Mouse (Mus musculus) liver, embryonic 13.5 days (tissue): ENCODE measurements at regions not wholly inside any gene's neighbourhood (a gene's known extent, or its start where the extent isn't known, plus 50 kb on each side); places are given as distances from the start of the nearest gene placed in this dataset.

Experiments
- ATAC-seq: fragments of 200-750 bp; cut with Nextera tagmentation; 2 replicates; pipeline ENCODE4 v1.8.0; 2017; ENCODE audit warnings: low read depth, mild to moderate bottlenecking, moderate number of reproducible peaks, moderate library complexity
- DNase-seq: peaks from one replicate; pipeline ENCODE4 v3.0.0; 2022
- H3K27ac ChIP-seq: fragments of 300-500 bp; sonication (generic); 2 replicates; pipeline ENCODE4 v1.5.1; 2015; ENCODE audit warnings: moderate library complexity, mild to moderate bottlenecking, inconsistent platforms
- H3K27me3 ChIP-seq: fragments of 300-500 bp; sonication (generic); 2 replicates; pipeline ENCODE4 v1.6.1; 2015; ENCODE audit warnings: mild to moderate bottlenecking, inconsistent platforms
- H3K36me3 ChIP-seq: fragments of 300-500 bp; sonication (generic); 2 replicates; pipeline ENCODE4 v1.6.1; 2015; ENCODE audit warnings: mild to moderate bottlenecking, inconsistent platforms
- H3K4me1 ChIP-seq: fragments of 300-500 bp; sonication (generic); replicated peaks from 2 replicates; pipeline ENCODE4 v1.6.1; 2015; ENCODE audit warnings: inconsistent platforms
- H3K4me2 ChIP-seq: fragments of 300-500 bp; sonication (generic); 2 replicates; pipeline ENCODE4 v1.6.1; 2015; ENCODE audit warnings: inconsistent platforms, mild to moderate bottlenecking, moderate library complexity
- H3K4me3 ChIP-seq: fragments of 300-500 bp; sonication (generic); replicated peaks from 2 replicates; pipeline ENCODE4 v1.5.1; 2015; ENCODE audit warnings: mild to moderate bottlenecking, inconsistent platforms
- H3K9ac ChIP-seq: fragments of 300-500 bp; sonication (generic); 2 replicates; pipeline ENCODE4 v1.6.1; 2015; ENCODE audit warnings: mild to moderate bottlenecking, inconsistent platforms
- H3K9me3 ChIP-seq: fragments of 300-500 bp; sonication (generic); replicated peaks from 2 replicates; pipeline ENCODE4 v1.6.1; 2016; ENCODE audit warnings: inconsistent platforms
- WGBS: fragments of 180-500 bp; shearing (Covaris S2); methylation state at CpG from one replicate; pipeline ENCODE4 v1.1.7; 2015; ENCODE audit not compliant: insufficient replicate concordance; 5-methylcytosine and 5-hydroxymethylcytosine counted together

DNA sequence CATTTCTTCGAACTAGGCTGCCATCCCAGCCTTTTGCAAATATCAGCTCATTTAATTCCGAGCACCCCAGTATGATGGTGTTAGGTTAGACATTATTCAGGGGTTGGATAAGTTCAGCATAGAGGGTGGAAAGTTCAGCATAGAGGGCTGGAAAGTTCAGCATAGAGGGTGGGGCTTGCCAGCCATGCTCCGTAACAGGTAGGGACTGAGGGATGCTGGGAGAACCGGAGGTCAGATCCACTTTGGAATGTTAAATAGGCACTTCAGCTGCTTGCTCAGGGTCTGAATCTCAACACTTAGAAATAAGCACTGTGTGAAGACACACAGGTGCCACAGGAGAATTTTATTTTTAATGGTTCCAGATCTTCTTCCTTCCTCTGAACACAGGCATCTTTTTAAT is 1170.9 kb upstream of the A1bg start:
- Histone ChIP-seq H3K27ac (no peak overlapping the region), H3K4me3 (no peak overlapping the region), H3K4me2 (no peak overlapping the region), H3K27me3 (no peaks in the 10 kb centered on the region), H3K9ac (no peak overlapping the region), H3K36me3 (no peaks in the 10 kb centered on the region), H3K9me3 (no peaks in the 10 kb centered on the region), H3K4me1 (peaks cover 68% of the 10 kb centered on the region)
- WGBS, result 80% methylated on average over 4 of the region's 4 CpGs
- ATAC-seq (no peak), DNase-seq (no peak)

DNA sequence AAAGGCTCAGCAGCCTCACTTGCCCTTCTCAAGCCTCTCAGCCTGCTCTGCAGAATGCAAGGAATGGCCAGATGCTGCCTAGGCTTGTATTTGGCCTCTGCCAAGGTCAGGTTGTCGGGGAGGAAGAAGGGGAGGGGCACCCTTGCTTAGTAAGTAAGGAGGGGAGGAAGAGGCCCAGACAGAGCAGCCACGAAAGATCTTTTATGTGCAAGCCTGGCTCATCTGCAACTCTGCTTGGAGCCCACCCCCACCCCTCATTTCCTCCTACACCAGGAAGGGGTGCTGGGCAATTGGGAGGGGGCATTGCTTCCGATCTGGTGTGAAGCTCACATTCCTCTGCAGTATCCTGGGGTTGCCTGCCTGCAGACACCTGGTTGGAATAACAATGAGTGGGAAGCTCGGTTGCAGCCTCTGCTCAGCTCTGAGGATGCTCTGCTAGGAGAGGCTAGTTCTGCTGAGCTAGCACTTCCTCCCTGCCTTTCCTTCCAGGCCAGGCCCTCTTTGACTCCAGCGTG is 1169.9 kb upstream of the A1bg start:
- Histone ChIP-seq H3K4me3 (no peak overlapping the region), H3K4me2 (no peak overlapping the region), H3K36me3 (no peaks in the 10 kb centered on the region), H3K27me3 (no peaks in the 10 kb centered on the region), H3K4me1 (peaks cover 59% of the 10 kb centered on the region), H3K27ac (no peak overlapping the region), H3K9ac (no peak overlapping the region), H3K9me3 (no peaks in the 10 kb centered on the region)
- ATAC-seq, result peak; percentile 22; the same call in 1 of the 2 replicates
- DNase-seq, result no peak
- 43% methylated on average over 5 of the region's 5 CpGs for WGBS

DNA sequence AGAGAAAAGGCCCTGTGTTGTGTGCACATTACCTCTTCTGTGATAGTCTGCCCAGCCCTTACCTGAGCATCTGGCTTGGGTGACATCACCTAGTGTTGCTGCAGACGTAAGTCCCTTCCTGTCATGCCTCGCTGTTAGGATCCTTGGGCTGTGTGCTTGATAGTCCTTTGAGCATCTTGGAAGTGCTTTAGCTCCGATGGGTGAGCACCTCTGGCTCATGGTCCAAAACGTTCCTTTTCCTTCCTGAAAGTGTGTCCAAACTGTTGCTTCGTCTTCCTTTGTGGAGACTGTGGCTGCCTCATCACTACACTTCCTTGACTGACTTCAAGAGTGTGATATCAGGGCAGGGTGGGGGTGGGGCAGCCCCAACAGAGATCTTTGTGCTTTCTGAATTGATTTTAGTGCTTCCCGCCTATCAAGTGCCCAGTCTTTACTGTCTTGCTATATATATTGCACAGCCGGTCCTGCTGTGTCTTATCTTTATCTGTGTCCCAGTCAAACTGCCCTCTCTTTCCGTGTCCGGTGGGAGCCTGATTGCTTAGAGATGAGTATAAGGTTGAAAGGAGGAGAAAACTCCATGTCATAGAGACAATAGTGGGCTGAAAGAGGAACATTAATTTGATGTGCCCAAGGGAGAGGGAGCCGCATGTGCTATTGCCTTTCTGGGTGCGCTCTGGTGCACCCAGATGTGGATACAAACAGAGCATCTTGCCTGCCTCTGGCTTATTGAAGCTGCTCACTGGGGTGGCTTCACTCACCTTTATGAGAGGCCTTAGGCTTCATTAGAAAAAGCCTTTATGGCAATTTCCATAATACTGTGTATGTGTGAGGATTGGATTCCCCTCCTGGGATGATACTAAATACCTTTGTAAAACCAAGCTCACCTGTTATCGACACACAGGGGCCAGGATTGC is 1169.2 kb upstream of the A1bg start:
- Histone ChIP-seq H3K4me1 (peaks cover 60% of the 10 kb centered on the region), H3K27me3 (no peaks in the 10 kb centered on the region), H3K9me3 (no peaks in the 10 kb centered on the region), H3K36me3 (no peaks in the 10 kb centered on the region; the same call in 1 of the 2 replicates), H3K9ac (no peak overlapping the region), H3K4me2 (no peak overlapping the region), H3K27ac (no peak overlapping the region), H3K4me3 (no peak overlapping the region)
- 0 out of 2 replicates have a peak, but pooled peaks have one; percentile 29 for ATAC-seq
- 31% methylated on average over 12 of the region's 12 CpGs for WGBS
- DNase-seq, result no peak

DNA sequence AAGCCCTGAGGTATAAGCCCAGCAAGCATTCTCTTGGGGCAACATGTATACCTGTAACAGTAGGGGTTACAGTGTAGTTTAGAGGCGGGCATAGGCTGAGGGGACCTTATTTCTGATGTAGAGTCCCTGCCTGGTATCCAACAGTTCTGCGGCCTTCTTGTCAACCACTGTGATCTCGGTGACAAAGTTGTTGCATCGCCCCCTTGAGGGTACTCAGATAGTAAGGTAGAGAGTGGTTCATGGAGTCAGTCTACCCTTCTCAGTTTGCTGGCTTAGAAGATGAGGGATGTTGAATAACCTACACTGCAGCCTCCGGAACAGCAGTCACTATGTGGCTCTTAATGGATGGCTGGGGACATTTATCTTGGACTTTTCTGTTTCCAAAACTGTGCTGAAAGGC is 1168.3 kb upstream of the A1bg start:
- Histone ChIP-seq H3K9ac (no peak overlapping the region), H3K9me3 (no peaks in the 10 kb centered on the region), H3K36me3 (no peaks in the 10 kb centered on the region; the same call in 1 of the 2 replicates), H3K27ac (no peak overlapping the region), H3K4me3 (no peak overlapping the region), H3K4me1 (peaks cover 51% of the 10 kb centered on the region), H3K27me3 (no peaks in the 10 kb centered on the region), H3K4me2 (no peak overlapping the region)
- DNase-seq (no peak), ATAC-seq (no peak)
- WGBS, result 69% methylated on average over 5 of the region's 5 CpGs

DNA sequence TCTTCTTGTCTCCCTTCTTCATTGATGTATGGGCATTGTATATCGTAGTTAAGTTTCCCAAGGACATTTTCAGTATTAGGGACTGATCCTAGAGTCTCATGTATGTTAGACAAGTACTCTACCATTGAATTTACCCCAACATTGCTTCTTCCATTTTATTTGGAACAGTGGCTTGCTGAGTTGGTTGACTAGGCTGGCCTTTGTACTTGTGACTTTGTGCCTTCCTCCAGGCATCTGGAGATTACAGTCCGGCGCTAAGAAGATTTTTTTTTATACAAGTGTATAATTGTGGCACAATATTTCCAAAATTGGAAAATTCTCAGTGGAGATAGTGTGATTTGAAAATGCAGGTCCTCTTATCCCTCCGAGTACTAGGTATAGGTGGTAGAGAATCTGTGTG is 1165.5 kb upstream of the A1bg start:
- H3K9ac ChIP-seq, result no peak overlapping the region
- peaks cover 45% of the 10 kb centered on the region for H3K4me1 ChIP-seq
- ATAC-seq (no peak), DNase-seq (no peak)
- H3K36me3 ChIP-seq, result no peaks in the 10 kb centered on the region; the same call in 1 of the 2 replicates
- no peak overlapping the region for H3K4me2 ChIP-seq
- no peaks in the 10 kb centered on the region for H3K27me3 ChIP-seq
- H3K4me3 ChIP-seq, result no peak overlapping the region
- H3K27ac ChIP-seq, result no peak overlapping the region
- 88% methylated on average over 4 of the region's 4 CpGs for WGBS
- H3K9me3 ChIP-seq, result no peaks in the 10 kb centered on the region

- Histone ChIP-seq H3K36me3 (no peaks in the 10 kb centered on the region; the same call in 1 of the 2 replicates), H3K4me3 (no peak overlapping the region), H3K9me3 (no peaks in the 10 kb centered on the region), H3K27me3 (no peaks in the 10 kb centered on the region), H3K4me1 (peaks cover 39% of the 10 kb centered on the region), H3K4me2 (no peak overlapping the region), H3K27ac (no peak overlapping the region), H3K9ac (no peak overlapping the region)
- DNase-seq (no peak), ATAC-seq (no peak)
- WGBS, result 76% methylated on average over 6 of the region's 6 CpGs
Measured at GRCm38 (mm10) chr15:62087755-62088154, 1164.9 kb upstream of the A1bg start.

DNA sequence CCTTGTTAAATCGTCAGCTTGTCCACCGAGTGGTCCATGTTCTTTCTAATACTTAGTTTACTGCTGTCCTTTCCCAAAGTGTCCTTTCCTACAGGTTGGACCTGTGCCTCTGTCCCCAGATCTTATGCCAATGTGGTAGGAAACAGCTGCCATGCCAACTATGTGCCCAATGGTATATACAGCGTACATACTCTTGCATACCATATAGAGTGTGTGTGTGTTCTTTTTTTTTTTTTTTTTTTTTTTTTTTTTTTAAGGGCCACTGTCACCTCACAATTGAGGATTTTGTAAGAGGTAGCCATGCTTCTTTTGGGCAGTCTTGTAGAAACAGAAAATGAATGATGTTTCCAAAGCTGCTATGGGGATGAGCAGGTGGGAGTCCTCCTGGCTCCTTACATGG is 1163.2 kb upstream of the A1bg start:
- H3K9me3 ChIP-seq, result no peaks in the 10 kb centered on the region
- no peaks in the 10 kb centered on the region for H3K27me3 ChIP-seq
- no peaks in the 10 kb centered on the region; the same call in 1 of the 2 replicates for H3K36me3 ChIP-seq
- H3K4me1 ChIP-seq, result peaks cover 24% of the 10 kb centered on the region
- H3K4me3 ChIP-seq, result no peak overlapping the region
- no peak overlapping the region for H3K27ac ChIP-seq
- H3K4me2 ChIP-seq, result no peak overlapping the region
- 84% methylated on average over 3 of the region's 3 CpGs for WGBS
- ATAC-seq (no peak), DNase-seq (no peak)
- H3K9ac ChIP-seq, result no peak overlapping the region

- Histone ChIP-seq H3K27me3 (no peaks in the 10 kb centered on the region), H3K27ac (no peak overlapping the region), H3K9ac (no peak overlapping the region), H3K4me3 (no peak overlapping the region), H3K4me1 (peaks cover 28% of the 10 kb centered on the region), H3K4me2 (no peak overlapping the region), H3K36me3 (no peaks in the 10 kb centered on the region; the same call in 1 of the 2 replicates), H3K9me3 (no peaks in the 10 kb centered on the region)
- DNase-seq (no peak), ATAC-seq (no peak)
- 86% methylated on average over 3 of the region's 3 CpGs for WGBS
Measured at GRCm38 (mm10) chr15:62083347-62083746, 1160.5 kb upstream of the A1bg start.

- no peak overlapping the region for H3K27ac ChIP-seq
- DNase-seq (no peak), ATAC-seq (no peak)
- no peaks in the 10 kb centered on the region for H3K9me3 ChIP-seq
- no peaks in the 10 kb centered on the region for H3K27me3 ChIP-seq
- no peak overlapping the region for H3K4me3 ChIP-seq
- no peak overlapping the region for H3K9ac ChIP-seq
- H3K4me2 ChIP-seq, result no peak overlapping the region
- no peaks in the 10 kb centered on the region; the same call in 1 of the 2 replicates for H3K36me3 ChIP-seq
- 88% methylated on average over 2 of the region's 2 CpGs for WGBS
- H3K4me1 ChIP-seq, result peaks cover 27% of the 10 kb centered on the region
Measured at GRCm38 (mm10) chr15:62082539-62082938, 1159.7 kb upstream of the A1bg start.

- Histone ChIP-seq H3K9me3 (no peaks in the 10 kb centered on the region), H3K27me3 (no peaks in the 10 kb centered on the region), H3K4me3 (no peak overlapping the region), H3K27ac (peak overlapping the region; percentile 65), H3K9ac (peak overlapping the region; percentile 40), H3K4me1 (peaks cover 34% of the 10 kb centered on the region), H3K4me2 (no peak overlapping the region), H3K36me3 (no peaks in the 10 kb centered on the region)
- ATAC-seq (peak; percentile 84), DNase-seq (peak; percentile 51)
- 65% methylated on average over 9 of the region's 9 CpGs for WGBS
Measured at GRCm38 (mm10) chr15:62079155-62080109, 1156.6 kb upstream of the A1bg start.
